Mouse (Mus musculus): ENCODE data around the gene Tchp.

DNA sequence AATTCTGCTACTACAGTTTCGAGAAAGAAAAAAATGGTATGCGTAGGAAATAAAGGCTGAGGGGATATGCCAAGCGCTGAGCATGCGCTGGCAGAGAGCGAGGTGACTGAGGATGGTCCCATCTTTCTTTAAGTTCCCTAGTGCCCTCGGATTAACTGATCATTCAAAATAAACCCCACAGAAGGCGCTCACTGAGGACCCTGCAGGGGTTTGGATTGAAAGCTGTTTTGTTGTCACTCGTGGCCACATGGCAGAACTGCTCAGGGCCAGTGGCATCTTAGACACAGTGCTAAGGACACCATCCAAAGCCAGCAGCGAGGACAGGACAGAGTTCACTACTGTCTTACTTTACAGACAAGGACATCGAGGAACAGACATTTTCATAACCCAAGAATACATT is 42.8 kb downstream of the Tchp start:
- TF ChIP-seq EP300 (optimal IDR thresholded peaks at IDR 0.05) (no peak), CTCF (IDR thresholded peaks at IDR 0.05; ENCODE audit: low read depth) (no peak)

All from stomach, postnatal 0 days (tissue).